Mouse (Mus musculus) heart, adult 2 months (tissue): ENCODE measurements around the gene Nhsl2.

Experiments
- EP300 ChIP-seq: fragments of 200-500 bp; IDR thresholded peaks from 2 replicates; pipeline ENCODE4 v1.6.1; 2011; ENCODE audit warnings: low read depth, low read length, control low read depth; ENCODE audit not compliant: insufficient read depth
- POLR2A ChIP-seq: fragments of 200-500 bp; IDR thresholded peaks from 2 replicates; pipeline ENCODE4 v1.6.1; 2011; ENCODE audit warnings: mild to moderate bottlenecking, low read depth, low read length, control low read depth; ENCODE audit not compliant: insufficient read depth

DNA sequence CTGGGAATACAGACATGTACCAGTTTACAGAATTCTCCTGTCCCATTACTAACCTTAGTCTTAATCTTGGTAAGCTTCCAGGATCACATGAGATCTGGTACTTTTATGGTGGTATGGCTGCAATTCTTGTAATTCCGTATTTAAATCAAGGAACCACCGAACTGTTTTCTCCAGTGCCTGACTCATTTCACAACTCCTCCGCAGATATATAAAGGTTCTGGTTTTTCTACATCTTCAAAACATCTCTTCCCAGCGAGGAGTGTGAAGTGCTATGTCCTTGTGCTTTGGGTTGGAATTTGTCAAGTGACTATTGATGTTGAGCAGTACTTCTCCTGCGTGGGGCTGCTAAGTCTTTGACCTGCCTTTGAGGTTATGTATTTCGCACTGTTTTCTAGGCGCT, 44.6 kb downstream of the Nhsl2 start:
- TF ChIP-seq POLR2A (no peak), EP300 (no peak)
